Mouse (Mus musculus): ENCODE measurements around the gene Tnfrsf21.

Gene Tnfrsf21

DNA sequence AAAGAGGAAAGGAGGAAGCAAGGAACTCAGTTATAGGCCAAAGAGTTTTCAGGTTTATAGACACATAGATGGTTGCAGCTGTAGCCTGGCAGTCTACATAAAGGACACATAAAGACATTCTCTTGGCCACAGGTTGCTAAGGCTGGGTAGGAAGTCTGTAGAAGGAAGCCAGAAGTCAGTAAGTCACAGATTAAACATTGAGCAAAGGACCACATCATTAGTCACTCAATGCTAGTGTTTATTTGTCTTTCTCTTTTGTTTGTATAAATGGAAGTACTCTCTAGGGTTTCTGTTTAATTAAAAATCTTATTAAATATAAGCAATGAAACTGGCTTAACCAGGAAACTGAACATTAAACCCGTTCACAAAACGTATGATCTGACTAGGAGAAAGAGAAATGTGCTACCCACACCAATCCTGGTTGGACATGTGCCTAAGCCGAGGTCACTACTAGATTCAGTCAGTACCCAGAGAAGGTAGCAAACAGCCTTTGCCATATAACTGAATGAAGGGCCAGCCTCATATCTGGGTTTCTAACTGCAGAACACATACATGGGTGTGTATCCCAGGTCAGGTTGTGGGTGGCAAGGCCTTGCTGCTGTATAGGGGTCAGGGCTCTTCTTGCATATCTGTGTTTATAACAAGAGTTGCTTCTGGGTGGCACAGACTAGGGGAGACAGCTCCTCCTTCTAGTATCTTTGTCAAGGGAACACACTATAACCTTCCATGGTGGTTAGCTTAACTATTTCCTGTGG, 113.9 kb downstream of the Tnfrsf21 start:
- DNase-seq (ENCODE audit: low read depth, low spot score) = no peak

DNA sequence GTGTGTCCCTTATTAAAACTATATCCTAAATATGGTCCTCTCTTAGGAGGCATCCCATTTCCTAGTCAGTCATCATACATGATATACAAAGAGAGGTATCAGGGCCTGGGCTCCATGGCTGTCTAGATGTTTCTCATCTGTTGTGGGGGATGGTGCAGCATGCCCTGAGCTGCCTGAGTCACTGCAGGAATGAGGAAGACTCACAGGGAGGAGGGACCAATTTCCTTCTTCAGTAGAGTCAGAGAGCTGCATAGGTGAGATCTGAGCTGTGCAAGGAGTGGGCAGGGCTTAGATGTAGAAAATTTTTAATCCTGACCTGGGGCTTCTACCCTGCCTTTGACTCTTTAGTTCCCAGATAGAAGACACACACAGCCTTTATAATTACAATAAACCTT, 114.5 kb downstream of the Tnfrsf21 start:
- no peak for DNase-seq (ENCODE audit: low read depth, low spot score)

DNA sequence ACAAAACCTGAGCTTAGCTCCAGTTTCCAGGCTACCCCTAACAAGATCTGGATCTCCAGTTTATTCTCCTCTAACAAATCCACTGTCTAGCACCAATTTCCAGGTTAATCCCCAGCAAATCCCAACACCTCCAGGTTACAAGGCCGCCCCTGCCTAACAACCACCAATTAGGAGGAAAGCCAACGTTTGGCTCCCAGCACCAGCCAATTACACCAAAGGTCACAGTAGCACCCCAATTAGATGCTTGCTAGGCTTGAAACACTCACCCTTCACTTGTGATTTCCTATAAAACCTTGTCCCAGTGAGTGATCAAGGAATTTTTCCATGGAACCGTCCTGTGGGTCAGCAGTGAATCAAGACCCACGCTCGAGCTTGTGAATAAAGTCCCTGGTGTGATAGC, 116.1 kb downstream of the Tnfrsf21 start:
- no peak for DNase-seq (ENCODE audit: low read depth, low spot score)

DNA sequence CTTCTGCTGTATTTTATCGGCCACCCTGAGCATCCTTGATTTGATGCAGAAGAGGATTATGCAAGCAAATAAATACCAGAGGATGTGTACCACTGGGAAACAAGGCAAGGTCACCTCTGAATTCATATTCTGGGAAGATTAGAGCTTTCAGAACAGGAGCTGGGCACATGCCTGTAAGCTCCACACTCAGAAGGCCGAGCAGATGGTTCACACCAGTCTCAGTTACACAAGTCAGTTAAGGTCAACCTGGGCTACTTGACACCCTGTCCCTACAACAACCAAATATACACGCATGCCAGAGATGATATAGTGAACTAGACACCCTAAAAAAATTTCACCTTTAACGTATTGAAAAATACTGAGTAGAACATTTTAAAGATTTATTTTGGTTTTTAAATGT, 116.8 kb downstream of the Tnfrsf21 start:
- DNase-seq (ENCODE audit: low read depth, low spot score) = no peak

DNA sequence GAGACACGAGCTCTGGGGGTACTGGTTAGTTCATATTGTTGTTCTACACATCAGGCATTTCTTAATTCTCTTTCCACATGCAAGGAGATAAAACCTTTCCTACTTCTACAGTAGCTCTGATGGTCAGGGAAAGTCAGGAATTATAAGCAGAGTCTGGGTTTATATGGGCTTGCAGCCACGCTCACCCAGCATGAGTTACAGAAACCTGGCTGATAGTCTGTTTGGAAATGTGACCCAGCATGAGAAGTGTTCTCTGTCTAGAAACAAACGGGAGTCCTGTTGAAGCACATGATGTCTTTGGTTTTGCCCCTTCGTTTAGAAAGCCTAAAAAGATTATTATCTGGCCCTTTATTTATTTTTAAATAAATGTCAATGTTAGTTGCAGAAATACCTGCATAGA, 118.6 kb downstream of the Tnfrsf21 start:
- DNase-seq (ENCODE audit: low read depth, low spot score) = no peak

DNA sequence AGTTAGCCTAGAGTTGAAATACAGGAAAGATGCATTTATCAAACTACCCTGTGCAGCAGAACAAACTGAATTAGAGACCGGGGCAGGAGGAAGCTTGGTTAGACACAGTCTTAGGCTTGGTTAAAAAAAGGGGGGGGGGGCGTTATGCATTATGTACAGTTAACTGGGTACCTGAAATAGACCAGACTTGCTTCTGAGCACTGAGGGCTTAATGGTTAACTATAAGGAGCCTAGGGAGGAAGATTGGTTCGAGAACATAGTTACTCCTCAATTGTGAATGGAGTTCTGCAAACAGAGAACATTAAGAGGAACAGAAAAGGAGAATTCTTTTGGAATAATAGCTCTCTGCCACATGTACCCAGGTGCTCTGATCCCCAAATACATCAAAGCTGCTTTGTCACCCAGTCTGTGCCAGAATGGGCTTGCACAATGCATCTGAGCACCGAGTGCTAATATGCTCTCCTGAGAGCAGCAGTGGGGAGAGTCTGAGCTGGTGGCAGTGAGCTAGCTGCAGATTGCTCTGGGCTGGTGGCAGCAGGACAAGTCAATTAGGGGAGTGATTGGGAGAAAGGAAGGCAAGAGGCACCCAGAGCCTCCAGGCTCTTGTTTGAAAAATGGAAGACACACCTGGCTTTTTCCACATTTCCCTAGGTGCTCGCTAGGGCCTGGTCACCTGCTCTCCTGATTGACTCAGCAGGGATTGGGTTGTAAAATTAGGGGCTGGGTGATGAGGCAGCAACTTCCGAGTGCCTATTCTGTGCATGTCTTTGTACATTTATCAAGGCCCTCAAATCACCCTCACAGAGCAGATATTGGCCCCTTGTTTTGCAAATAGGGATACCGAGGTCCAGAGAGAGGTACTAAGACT, 119.3 kb downstream of the Tnfrsf21 start:
- no peak for DNase-seq (ENCODE audit: low read depth, low spot score)

DNA sequence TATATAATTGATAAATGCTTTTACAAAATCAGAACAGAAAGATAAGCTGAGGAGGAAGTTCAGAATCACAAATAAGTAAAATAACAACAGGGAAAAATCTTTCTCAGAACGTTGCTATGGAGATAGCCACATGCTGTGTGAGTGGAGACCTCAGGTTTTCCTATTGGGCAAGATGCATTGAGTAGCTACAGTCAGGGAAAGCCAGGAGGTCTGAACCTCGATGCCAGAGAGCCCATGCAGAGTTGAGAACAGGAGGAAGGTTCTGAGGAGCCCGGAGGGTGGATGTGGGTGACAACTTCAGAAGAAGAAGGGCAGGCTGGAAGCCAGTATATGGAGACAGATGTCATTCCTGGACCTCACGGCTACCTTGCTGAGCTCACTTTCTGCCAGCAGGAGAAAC, 120.4 kb downstream of the Tnfrsf21 start:
- no peak for DNase-seq (ENCODE audit: low read depth, low spot score)

DNA sequence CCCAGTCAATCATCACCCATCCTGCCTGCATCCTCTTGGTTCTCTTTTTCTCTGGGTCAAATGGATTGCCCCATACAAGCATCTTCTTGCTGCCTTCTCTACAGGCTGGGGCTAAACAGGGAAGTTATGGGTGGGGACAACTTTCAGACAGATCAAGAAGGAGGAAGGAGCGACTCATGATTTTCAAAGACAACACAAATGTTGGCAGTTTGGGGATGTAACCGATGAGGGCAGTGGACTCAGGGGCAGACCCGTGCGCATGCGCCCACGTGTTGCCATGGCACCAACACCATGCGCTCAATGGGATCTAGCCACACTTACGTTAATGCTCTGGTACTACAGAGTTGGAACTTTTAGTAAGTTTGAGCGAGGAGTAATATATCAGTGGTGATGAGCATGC, 121.5 kb downstream of the Tnfrsf21 start:
- no peak for DNase-seq (ENCODE audit: low read depth, low spot score)

DNA sequence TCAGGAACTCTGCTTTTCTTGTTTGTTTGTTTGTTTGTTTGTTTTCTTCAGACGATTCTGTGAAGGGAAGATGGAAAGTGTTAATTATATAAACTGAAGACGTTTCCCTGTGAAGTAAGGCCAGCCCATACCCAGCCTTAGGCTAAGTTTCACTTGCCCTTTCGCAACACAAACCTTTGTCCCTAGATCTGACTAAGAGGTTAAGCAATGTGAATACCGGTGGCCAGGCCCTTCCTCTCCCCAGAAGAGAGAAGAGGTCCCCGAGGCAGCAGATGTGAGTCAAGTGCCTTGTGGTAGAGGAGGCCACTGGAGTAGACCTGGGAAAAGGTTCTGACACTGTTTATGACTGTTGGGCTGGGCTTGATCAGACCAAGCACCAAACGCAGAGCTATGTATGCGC, 122.0 kb downstream of the Tnfrsf21 start:
- no peak for DNase-seq (ENCODE audit: low read depth, low spot score)

All from mesoderm, embryonic 11.5 days (tissue).